Mouse (Mus musculus): Measurements from ENCODE around the gene Scn4a.

- TF ChIP-seq GATA1 (IDR thresholded peaks at IDR 0.05; ENCODE audit: borderline replicate concordance, low read length), result no peak
- TF ChIP-seq FLI1 (IDR thresholded peaks at IDR 0.05; ENCODE audit: low read length), result no peak
Measured at GRCm38 (mm10) chr11:106306065-106306385, 47.1 kb downstream of the Scn4a start.

Measured in megakaryocyte, embryonic 14.5 days (primary cell).